Mouse (Mus musculus): ENCODE results near the gene Vgll3.

Vgll3 gene

DNA sequence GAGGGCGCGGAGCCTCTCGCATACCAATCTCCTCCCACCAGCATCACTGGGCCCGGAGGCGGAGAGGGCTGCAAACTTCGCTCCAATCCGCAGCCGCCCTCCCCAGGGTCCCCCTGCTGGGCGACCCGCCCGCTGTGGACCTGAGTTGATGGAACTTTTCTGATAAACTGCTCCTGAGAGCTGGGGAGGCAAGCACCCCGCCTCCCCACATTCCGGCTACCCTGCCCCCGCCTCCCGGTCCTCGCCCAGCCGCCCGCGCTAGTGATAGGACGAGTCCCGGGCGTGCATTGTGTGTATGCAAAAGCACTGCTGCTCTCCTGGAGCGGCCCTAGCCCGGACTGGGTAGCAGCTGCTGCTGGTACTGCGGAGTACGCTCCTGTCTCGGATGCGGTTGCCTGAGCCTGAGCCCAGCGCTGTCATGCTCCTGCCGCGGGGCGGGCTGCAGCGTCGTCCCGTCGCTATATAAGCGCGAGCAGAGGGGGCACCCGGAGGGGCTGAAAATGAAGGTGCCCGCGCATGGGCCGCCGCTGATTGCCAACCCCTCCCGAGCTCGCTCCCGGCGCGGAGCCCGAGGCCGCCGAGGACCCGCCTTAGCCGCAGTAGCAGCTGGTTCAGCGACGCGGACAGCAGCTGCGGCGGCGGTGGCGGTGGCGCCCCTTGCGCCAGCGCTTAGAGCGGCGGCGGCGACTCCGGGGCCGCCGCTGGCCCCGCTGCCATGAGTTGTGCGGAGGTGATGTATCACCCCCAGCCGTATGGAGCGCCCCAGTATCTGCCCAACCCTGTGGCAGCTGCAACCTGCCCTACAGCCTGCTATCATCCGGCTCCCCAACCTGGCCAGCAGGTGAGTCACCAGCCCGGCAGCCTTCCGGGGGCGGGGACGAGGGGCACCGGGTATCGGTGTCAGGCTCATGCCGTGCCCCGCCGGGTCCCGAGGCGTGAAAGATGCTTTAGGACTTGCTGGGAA lies at the start of gene Vgll3:
Gene Vgll3 (plus strand): TSS at position 340 of the 964 bp plus-strand sequence.
- DNase-seq (ENCODE audit: low spot score in 2 of 2): peak; percentile 43 to 53

DNA sequence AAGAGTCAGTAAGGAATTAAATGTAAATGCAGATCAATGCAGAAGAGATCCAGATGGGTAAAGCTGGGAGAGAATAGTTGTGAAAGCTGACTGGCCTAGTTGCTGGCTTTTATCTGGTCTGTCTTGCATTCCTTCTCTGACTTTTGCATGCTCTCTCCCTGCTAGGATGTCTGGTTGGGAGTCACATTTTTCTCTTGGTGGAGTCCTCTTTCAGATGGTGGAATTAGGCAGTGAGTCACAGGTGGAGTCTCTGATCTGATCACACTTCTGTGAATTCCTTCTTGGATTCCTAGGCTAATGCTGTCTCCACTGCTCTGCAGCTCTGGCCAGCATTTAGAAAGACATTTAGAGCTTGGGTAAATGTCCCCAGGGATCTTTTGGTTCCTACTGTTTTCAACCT lies 49.1 kb upstream of the Vgll3 start:
- DNase-seq (ENCODE audit: low spot score in 2 of 2): no peak

DNA sequence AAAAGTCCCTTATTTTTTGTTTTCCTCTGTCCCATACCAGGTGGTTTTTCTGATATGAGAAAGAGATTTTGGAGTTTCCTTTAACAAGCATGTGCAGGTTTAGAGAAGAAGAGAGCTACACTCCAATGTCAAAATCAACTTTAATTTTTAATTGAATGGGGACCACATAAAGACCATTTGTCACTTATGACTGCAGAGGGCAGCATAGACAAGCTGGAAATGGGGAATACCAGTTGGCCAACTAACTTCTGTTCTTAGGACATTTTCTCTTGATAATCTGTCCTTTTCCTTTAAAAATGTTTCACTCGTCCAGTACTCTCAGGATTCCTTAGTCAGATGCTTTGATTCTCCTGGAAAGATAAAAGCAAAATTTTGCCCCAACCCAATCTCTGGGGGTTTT lies 29.1 kb upstream of the Vgll3 start:
- DNase-seq (ENCODE audit: low spot score in 2 of 2): peak; percentile 4 to 16

DNA sequence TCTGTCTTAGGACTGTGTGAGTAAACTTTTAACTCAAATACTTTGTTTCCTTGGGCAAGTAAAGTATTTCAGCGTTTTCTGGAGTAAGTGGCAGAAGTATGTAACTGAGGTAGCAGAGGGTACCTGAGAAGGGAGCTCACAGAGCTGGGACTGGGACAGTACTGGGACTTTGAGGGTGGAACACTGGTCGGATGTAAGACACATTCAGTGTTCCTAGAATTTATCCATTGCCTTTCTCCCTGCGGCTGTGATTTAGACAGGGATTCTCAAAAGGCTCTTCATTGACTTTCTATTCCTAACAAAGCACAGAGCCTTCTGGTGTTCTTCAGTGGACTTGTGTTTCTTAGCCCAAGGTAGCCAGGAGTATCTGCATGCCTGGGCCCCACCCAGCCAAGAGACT lies 1.0 kb downstream of the Vgll3 start:
- peak; percentile 2 to 4 for DNase-seq (ENCODE audit: low spot score in 2 of 2)

DNA sequence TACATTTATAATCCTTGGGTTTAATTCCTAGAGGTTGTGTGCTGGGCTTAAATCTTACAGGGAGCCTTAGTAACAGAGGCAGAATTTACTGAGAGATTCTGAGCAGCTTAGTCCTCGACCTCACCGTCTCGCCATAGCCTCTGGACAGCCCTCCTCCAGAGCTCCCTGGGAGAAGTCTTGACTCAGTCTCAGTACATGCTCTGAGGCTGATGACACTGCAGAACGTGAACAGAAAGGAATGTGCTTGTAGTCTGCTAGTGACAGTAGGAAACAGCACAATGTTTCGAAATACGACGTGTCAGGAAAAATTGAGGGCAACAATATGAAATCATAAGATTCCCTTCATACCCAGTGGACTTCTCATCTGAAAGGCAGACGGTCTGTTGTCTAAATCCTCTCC lies 3.7 kb downstream of the Vgll3 start:
- no peak for DNase-seq (ENCODE audit: low spot score in 2 of 2)

DNA sequence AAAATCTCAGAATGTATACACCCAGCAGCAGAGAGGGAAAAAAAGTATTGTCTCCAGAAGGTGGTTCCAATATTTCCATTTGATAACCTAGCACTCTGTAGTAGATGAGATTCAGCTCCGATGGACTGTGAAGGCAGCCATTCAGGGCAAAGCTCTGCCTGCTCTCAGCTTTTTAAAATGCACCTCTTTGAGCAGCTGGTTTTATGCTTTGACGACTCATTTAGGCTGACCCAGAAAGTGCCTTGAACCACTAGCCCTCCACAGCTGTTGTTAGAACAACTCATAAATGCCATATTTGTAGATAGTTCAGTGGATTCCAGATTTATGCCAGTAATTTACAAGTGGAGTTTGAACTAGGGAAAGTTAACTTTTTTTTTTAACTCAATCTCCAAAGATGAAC lies 5.7 kb downstream of the Vgll3 start:
- DNase-seq (ENCODE audit: low spot score in 2 of 2): no peak

DNA sequence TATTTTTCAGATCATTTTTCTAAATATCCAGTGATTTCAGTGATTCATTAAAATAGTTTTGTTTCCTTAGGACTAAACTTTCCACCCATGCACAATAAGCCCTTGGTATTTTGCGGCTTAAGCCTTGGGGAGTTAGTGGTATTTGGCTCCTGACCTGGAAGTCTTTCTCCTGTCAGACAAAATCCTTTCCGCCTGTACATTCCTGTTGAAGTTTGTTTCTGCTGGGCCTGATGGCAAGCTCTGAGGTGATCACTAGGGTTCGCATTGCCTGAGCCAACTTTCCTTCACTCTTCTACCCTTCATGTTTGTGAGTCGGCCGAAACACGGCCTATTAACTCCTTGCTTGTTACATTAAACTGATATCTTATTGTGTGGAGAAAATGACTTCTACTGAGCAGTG lies 8.7 kb downstream of the Vgll3 start:
- DNase-seq (ENCODE audit: low spot score in 2 of 2): no peak

DNA sequence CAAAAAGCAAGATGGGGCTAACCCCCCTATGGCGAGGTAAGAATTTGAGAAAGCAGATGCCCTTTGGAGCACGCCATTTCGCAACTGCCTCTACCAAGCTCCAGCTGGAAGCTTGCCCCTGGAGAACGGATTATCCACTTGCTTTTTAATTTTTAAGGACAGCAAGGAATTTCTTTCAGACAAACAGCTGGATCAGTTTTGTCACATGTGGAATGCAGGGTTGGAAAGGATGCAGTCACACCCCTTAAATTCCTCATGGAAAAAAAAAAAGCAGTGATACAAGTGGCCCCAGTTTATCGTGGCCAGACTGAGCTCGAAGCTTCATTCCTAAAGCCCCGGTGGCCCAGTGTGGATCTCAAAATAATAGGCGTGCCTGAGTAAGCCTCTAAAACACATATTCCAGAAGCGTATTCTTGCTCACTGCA lies 13.1 kb downstream of the Vgll3 start:
- no peak for DNase-seq (ENCODE audit: low spot score in 2 of 2)

DNA sequence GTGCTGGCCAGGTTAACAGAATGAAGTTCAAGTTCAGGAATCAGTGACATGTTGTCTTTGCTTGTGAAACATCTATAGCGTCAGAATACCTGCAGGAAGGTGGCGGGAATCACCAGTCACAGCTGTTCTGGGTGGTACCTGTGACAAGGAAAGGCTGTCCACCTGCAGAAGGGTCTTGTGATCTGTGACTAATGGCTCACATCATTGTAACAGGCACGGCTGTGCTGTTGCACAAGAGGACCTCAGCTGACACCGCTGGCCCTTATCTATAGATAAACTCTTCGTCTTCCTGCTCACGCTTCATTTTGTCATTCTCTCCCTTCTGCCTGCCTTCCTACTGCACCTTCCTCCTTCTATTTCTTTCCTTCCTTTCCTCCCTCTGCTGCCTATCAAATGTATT lies 14.0 kb downstream of the Vgll3 start:
- DNase-seq (ENCODE audit: low spot score in 2 of 2): no peak

DNA sequence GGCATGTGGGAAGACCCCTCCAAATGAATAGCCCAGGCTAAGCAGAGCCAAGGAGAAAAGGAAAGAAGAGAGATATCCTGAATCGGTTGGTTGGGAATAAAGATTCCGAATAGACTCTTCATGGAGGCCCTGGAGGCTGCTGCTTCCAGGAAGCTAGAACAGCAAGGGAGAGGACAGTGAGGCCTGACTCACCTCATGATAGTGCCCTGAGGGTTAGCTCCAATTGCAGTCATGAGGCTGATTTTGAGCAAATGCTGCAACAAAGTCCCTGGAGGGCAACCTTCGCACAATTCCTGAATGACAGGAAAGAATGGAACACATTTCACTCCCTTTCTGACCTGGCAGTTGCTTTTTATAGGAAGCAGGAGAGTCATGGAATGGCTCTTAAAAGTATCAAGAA lies 19.7 kb downstream of the Vgll3 start:
- DNase-seq (ENCODE audit: low spot score in 2 of 2): no peak

DNA sequence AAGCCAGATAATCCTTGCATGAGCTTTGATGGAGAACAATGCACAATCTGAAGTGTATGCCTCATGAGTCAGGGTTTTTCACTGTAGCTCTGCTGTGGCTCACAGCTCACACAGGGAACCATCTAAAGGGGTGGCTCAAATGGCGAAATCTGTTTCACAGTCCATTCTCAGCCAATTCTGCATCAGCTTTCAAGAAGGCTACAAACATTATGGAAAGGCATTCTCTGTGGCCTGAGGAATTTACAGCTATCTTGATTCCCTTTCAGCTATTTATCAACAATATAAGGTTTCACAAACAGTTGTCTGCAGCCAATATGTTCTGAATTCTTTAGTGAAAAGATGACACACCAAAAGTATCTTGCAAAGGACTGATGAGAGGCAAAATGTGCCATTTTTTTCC lies 35.1 kb downstream of the Vgll3 start:
- DNase-seq (ENCODE audit: low spot score in 2 of 2): no peak

DNA sequence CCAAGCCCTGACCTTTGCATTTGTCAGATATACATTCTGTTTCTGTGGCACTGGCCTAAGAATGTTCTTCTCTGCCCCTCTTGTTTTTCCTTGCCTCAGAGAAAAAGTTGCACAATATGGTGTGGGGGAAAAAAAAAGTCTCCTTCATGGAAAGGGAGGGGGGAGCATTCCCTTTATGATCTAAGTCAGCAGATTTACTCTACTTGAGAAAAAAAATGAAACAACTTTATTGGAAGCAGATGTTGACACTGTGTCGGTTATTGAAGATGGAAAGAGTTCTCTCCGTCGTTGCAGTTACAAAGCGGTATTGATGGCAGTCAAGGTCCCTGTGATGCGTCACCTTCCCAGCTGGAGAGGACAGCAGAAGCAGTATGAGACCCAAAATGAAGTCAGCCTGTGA lies 49.4 kb downstream of the Vgll3 start:
- DNase-seq (ENCODE audit: low spot score in 2 of 2): no peak

DNA sequence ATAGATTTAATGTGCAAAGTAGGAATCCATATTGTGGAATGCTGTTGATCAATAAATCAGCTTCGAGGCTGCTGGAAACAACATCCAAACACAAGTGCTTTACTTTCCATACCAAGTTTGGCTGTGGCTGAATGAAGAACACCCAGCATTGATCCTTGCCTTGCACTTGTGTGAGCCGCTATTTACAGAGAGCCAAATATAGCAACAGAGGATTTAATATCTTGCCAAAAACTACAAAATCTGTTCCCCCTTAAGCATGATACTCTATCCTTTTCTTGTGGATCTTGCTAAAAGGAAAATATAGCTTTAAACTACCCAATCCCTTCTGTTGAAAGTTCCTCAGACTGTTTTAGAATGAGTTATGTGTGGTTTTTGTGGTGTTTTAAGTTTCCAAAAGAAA lies 52.9 kb downstream of the Vgll3 start:
- DNase-seq (ENCODE audit: low spot score in 2 of 2): no peak

DNA sequence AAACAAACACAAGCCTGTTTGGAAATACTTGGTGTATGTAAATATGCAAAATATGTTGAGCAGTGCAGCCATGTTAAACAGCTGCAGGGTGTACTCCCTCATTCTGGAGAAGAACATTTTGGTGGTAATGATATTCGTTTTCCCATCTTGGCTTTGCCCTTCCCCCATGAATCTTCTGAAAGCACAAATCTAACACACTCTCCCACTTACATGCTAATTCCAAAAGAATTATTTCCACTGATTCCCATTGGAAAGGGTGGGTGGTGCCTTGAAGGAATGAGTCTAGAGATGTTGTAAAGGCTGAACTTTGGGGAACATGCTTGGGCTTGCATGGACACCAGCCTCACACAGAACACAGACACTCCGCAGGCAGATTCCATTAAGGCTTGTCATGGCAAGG lies 53.9 kb downstream of the Vgll3 start:
- no peak for DNase-seq (ENCODE audit: low spot score in 2 of 2)

DNA sequence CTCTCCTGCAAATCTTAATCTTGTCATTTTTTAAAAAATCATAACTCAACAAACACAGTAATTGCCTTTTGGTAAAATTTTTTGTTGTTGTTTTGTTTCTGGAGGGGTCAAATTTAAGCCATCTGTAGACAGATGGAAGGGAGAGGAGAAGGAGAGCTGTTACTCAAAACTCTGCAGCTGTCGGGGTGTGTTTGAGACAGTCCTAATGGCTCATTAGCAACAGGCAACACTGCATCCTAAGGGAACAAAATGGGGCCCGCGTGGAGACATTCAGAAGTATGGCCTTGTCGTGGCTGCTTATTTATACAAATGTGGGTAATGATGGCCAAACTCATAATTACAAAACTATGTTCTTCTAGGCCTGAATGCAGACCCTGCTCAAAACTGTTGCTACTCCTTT lies 73.9 kb downstream of the Vgll3 start:
- no peak for DNase-seq (ENCODE audit: low spot score in 2 of 2)
